Mouse (Mus musculus) 3T3-L1 (cell line): ENCODE measurements at regions not wholly inside any gene's neighbourhood (a gene's known extent, or its start where the extent isn't known, plus 50 kb on each side); places are given as distances from the start of the nearest gene placed in this dataset.
A peak's percentile ranks its signal among the peaks of the same experiment; 100 is the strongest.

ENCODE experiments used
- DNase-seq: peaks from one replicate; pipeline ENCODE4 v3.0.0-alpha.2; 2015; ENCODE audit warnings: low read depth, low spot score

- peak; percentile 29 for DNase-seq
These were observed 127.0 kb downstream of the Gadd45g start for GRCm38 (mm10) chr13:51973461-51973860.

DNA sequence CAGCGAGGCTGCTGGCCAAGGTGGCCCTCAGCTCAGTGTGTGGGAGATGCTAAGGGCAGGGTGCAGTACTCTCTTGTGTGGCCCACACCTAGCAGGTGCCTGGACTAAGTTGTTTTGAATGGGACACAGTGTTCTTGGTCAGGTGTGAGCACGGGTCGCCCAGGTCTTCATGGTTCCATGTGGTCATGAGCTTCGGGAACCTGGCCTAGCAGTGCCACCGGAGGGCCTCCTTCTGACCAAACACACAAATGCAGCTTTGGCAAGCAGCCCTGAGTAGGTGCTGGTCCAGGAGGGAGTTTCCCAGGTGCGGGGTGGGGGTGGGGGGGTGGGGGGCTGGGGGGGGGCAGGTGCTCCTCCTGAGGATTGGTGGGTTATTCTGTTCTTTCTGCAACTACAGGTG, 127.6 kb downstream of the Gadd45g start:
- no peak for DNase-seq

GRCm38 (mm10) chr13:51975330-51975729, 128.9 kb downstream of the Gadd45g start:
- peak; percentile 71 for DNase-seq

DNA sequence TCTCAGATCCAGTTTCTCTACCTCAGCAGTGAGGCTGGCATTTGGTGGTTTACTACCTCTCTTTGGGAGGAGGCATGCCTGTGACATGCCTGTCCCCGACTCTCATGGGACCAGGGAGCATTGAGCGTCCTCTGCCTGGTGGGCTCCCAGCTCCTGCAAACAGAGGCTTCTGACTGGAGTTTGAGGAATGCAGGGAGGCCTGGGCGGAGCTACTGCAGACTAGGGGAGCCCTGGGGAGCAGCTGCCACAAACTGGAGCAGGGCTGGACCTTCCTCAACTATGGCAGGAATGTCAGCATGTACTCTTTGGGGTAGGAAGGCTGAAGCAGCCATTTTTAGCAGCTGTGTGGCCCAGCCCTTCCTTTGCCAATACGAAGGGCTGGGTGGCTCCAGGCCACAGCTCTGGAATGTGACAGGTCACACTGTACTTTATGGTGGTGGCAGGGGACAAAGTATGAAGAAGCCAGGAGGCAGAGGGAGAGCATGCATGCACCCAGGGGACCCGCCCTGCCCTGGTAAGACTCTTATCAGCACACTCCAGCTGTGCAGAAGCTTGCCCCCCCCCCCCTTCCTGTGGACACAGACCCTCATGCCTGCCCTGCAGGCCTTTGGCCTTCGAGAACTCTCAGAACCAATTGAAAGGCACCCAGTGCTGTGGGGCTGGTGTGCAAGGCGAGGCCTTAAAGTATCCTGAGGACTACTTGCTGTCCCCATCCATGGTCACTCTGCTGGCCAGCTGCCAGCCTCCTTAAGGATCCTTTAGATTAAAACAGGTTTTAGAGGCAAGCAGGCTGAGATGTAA, 129.5 kb downstream of the Gadd45g start:
- DNase-seq, result peak; percentile 91

DNA sequence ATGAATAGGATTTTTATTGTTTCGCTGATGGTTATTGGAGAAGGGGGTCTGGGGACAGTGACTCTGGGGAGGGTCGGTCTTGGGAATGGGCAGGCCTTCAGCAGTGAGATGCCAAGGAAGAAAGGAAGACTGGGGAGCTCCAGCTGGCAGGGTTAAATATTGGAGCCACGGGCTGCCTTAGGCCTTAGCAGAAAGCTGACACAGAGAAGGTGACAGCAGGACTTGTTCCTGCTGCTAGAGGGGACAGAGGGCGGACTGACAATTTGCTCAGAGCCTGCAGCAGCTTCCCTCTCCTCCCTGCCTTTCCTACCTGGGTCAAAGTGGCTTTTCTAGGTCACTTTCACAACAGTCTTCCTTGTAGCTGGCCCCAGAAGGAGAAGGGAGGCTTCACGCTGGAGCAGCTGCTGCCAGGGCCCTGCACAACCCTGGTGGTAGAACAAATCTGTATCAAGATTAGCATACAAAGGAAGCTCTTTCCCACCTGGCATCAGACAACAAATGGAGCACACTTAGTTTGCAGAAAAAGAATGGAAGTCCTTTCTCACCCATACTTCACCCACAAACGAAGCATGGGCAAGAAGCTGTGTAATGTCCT, 130.2 kb downstream of the Gadd45g start:
- DNase-seq, result no peak

DNA sequence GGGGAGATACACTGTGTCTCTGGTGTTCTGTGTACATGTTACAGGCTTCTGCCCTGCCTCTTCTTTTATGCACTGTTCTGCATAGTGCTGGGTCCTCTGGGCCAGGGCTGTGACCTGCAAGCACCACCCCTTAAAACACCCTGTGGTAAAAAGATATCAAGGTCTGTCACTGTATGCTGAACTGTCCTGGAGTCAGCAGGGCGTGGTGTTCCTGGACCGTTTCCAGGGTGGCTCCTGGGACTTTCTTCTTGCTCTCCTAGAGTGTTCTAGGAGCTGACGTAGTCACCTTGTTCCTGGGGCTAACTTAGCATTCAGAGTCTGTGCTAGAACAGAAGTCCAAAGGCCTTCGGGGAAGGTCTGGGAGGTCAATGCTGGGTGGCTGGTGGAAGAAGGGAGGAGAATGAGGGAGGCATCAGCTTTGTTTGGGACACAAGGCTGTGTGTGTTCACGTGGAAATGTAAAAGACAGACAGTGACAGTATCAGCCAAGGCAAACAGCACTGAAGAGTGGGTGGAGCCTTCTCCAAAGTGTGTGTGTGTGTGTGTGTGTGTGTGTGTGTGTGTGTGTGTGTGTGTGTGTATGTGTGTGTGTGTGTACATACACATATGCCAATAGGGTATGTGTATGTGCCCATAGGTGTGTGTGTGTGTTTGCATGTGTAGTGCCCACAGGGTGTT, 133.0 kb downstream of the Gadd45g start:
- no peak for DNase-seq

DNA sequence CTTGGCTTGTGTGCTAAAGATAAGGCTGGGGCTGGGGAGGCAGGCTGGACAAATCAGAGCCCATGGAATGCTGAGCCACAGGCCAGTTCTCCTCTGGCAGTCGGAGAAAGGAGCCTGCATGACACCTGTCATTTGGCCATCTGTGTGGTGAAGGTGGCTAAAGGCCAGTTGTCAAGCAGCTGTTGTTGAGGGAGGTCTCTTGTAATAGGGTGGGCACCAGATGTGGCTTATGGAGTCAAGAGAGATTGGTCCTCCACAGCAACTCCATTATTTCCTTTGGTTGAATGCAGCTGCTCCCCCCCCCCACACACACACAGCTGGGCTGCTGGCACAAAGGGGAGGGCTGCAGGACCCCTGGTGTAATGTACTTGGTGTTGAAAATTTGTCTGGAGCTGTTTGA, 133.9 kb downstream of the Gadd45g start:
- DNase-seq, result no peak

DNA sequence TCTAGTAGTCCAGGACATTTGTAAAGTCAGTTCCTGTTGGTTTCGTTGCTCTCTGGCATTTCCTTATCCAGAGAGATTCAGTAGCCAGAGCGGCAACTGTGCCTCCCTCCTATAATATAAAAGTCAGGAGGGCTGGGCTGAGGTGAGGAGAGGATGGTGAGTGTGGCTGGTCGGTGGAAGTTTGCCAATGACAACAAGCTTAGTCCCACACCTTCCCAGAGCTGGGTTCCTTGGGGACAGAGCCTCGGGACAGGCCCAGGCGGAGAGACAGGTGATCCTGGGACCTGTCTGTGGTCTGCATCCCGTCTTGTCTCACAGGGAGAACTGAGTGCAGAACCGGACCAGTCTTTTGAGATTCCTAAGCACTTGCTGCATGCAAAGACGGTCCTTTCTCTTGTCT, 136.5 kb downstream of the Gadd45g start:
- DNase-seq, result no peak

DNA sequence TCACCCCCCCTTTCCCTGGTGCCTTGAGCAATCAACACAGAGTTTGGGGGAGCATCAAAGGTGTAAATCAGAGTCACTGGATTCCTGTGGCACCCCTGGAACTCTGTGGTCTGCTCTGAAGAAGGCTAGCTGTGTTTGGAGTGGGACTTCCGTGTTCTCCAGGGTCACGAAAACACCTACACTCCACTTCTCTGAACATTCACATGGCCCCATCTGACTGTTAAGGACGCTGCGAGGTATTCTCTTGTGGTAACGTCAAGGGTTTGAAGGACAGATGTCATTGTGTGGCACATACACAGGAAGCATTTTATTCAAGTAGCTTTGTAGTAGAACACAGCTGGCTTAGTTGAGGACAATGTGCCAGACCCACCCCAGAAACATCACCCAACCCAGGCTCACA, 137.1 kb downstream of the Gadd45g start:
- DNase-seq, result no peak

DNA sequence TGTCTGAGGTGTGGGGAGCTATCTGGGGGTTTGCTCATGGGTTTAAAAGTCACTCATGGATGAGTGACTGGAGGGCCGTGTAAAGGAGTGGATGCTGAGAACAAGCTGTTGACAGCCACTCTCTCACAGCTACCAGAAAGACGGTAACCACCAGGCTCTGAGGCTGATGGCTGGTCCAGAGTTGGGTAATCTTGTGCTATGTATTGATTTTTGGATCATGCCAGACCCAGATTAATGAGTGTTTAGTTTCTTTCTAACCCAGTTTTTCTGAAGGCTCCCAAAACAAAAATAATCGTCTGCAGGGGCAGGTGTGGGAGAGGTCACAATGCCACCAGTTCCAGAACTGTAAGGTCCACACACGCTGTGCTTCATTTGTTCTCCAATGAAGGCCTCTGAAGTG, 144.9 kb downstream of the Gadd45g start:
- no peak for DNase-seq

DNA sequence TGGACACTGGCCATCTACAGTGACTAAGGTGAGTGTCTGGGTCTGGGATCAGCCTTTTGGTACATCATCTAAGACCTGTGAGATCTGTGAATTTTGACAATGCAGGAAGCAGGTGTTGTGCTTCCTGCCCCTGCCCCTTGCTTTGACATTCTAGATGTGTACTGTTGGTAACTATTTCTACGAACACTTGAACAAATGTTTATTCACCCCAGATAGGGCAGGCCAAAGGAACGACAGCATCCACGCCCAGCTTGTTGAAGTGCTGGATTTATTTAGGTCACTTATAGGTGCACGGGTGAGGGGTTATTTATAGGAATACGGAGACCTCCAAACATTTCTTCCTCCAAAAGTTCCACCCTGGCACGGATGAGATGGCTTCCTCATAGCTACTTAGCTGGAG, 146.4 kb downstream of the Gadd45g start:
- DNase-seq, result no peak

- DNase-seq, result peak; percentile 65
These were observed 149.7 kb downstream of the Gadd45g start for GRCm38 (mm10) chr13:51996163-51996562.

DNA sequence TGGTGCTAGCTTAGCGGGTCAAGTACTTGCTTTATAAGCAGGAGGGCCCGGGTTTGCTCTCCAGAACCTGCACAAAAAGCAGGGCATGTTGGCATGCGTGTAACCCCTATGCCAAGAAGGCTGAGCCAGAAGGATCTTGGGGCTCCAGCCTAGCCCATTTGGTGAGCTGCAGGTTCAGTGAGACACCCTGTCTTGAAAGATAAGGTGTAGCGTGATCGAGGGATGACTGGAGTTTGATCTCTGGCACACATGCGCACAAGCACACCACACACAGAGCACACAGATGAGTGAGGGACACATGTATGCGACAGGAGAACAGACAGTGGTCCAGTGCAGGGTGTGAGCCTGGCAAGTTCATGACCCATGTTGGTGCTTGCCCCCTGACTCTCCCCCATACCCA, 152.1 kb downstream of the Gadd45g start:
- DNase-seq, result no peak

DNA sequence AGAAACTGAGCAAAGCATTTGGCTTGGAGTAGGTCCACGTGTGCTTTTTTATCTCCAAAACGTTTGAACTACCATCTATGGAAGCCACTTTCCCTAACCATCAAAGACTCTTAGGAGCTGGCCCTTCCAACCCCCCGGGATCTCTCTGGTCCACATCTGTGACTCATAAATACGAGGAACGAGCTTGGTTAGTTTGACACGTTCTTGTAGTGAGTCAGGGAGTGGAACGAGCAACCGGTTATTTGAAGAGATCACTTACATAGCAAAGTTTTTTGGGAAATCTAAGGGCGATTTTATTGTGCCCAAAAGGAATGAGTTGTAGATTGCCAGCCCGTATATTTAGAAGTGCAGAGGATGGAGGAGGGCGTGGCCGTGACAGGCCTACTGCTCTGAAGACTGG, 155.3 kb downstream of the Gadd45g start:
- DNase-seq, result peak; percentile 89

DNA sequence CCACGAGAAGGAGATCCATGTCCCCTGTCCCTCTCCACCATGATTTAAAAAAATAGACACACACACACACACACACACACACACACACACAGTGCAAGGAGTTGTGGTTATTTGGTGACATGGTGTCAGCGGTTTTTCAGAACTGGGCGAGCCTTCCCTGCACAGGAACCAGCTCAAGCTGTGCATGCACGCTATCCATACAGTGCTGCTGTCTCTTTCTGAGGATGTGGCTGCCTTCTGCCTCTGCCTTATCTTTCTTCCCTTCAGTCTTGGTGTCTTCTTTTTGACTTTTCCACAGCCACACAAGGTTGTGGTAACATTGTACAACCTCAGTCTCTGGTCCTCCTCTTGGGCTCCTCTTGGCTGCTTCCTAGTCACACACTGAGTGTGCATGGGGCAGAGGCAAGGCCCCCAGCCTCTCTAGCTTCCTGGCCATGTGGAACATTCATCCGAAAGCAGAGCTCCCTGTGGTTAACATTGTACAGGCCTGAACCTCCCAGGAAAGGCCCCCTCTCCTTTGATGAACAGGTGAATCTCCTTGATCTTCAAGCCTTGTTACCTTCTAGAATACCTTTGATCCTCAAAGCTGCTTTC, 157.6 kb downstream of the Gadd45g start:
- no peak for DNase-seq

DNA sequence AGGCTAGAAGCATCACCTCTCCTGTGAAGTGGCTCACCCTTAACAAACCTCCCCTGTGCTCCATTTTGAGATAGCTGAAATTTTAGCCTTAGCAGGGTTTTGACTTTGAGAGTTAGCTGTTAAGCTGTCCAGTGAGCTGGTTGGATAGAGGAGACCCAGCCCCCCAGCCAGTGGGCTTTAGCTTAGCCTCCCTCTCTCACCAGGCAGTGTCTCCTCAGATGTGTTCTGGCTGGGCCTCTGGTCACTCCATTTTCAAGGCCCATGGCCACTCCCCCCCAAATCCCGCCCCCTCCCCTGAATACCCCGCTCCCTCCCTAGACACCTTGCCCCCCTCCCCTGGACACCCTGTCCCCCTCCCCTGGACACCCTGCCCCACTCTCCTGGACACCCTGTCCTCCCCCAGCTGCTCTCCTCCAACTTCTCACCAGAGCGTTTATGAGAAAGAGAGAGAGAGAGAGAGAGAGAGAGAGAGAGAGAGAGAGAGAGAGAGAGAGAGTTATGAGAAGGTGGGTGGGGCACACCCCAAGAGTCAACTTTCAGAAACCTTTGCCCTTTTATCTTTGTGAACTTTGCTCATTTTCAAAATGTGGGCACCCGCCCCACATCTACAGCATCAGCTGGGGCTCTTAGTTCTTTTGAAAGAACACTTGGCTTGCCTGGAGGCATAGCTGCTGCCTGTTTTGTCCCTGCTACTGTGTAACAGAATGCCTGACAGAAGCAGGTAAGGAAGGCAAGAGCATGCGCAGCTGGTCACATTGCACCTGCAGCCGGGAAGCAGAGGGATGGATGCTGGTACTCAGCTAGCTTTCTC, 161.3 kb downstream of the Gadd45g start:
- DNase-seq, result no peak

DNA sequence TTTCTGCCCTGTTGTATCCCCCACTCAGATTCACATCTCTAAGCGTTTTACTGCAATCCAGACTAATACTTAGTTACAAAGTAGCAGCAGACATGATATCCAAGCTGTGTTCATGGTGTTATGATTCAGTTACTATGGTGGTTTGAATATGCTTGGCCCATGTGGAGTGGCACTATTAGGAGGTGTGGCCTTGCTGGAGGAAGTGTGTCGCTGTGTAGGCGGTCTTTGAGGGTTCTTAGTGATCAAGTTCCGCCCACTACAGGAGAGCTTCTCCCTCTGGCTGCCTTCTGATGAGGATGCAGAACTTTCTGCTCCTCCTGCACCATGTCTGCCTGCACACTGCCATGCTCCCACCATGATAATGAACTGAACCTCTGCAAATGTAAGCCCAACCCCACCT, 162.8 kb downstream of the Gadd45g start:
- no peak for DNase-seq

DNA sequence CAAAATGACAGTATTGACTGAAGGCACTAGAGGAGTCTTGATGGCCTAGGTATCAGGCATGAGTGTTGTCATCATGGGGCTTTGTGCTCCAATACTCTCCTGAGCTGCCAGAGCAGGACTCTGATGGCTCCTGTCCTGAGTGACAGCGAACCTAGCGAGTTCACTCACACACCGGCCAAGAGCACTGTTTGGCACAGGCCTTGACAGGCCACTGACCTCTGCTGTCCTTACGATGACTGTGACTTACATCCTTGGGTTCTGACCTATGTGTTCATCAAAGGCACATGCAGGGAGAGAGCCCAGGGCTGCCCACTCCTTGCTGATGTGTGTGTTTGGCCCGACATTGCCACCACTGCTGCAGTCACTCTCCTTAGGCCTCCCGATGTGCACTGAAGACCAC, 163.3 kb downstream of the Gadd45g start:
- DNase-seq, result no peak

DNA sequence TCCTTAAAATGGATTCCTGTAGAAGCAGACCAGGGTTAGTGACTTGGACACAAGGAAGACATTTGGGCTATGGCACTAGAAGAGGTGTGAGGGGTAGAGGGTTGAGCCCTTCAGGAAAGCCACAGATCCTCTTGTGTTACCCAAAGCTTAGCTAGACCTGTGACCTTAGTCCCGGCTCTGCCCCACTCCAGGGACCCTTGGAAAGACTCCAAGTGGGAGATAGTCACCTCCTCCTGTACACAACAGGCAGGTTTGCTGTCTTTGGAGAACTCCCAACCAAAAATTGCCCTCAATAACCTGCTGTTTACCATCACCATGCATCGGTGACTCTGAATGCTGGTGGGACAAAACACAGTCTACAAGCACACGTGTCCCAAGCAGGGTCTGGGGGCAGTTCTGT, 164.5 kb downstream of the Gadd45g start:
- no peak for DNase-seq

GRCm38 (mm10) chr13:52013182-52013581, 166.7 kb downstream of the Gadd45g start:
- DNase-seq, result no peak

GRCm38 (mm10) chr13:52013757-52014156, 167.3 kb downstream of the Gadd45g start:
- DNase-seq, result peak; percentile 61

DNA sequence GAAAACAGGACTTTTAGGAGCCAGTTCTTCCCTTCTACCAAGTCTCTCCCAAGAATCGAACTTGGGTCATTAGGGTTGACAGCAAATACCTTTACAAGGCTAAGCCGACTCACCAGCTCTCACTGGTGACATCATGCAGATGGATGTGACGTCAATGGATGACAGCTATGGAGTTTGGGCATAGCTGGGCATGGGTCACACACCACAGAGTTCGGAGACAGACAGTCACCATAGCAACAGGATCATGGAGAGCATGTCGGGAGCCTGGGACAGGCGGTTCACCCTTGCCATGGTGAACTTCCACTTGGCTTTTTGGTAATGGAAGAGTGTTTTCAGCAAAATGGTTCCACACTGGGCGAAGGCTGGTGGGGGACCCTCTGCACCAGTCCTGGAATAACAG, 168.1 kb downstream of the Gadd45g start:
- no peak for DNase-seq
